Mouse (Mus musculus) stomach, embryonic 15.5 days (tissue): ENCODE results near the gene Bcl9. TPM values are rescaled to one million over a fixed set of nuclear protein-coding genes. Genes with fewer than 3 reads are reported as not detected.

Experiments
- ATAC-seq: fragments of 200-750 bp; cut with Nextera tagmentation; 2 replicates; pipeline ENCODE4 v1.8.0; 2017; ENCODE audit warnings: low read depth, moderate number of reproducible peaks, moderate TSS enrichment; ENCODE audit not compliant: insufficient read depth, low FRiP score
- H3K27ac ChIP-seq: fragments of 300-500 bp; sonication (generic); 2 replicates; pipeline ENCODE4 v1.5.1; 2015; ENCODE audit warnings: mild to moderate bottlenecking, inconsistent platforms
- H3K27me3 ChIP-seq: fragments of 300-500 bp; sonication (generic); replicated peaks from 2 replicates; pipeline ENCODE4 v1.6.1; 2015; ENCODE audit warnings: inconsistent platforms
- H3K36me3 ChIP-seq: fragments of 300-500 bp; sonication (generic); 2 replicates; pipeline ENCODE4 v1.6.1; 2015; ENCODE audit warnings: inconsistent platforms
- H3K4me1 ChIP-seq: fragments of 300-500 bp; sonication (generic); 2 replicates; pipeline ENCODE4 v1.6.1; 2015; ENCODE audit warnings: inconsistent platforms
- H3K4me2 ChIP-seq: fragments of 300-500 bp; sonication (generic); 2 replicates; pipeline ENCODE4 v1.6.1; 2015; ENCODE audit warnings: mild to moderate bottlenecking, inconsistent platforms
- H3K4me3 ChIP-seq: fragments of 300-500 bp; sonication (generic); replicated peaks from 2 replicates; pipeline ENCODE4 v1.5.1; 2015; ENCODE audit warnings: inconsistent platforms
- H3K9ac ChIP-seq: fragments of 300-500 bp; sonication (generic); 2 replicates; pipeline ENCODE4 v1.6.1; 2015; ENCODE audit warnings: inconsistent platforms
- H3K9me3 ChIP-seq: fragments of 300-500 bp; sonication (generic); 2 replicates; pipeline ENCODE4 v1.6.1; 2016; ENCODE audit warnings: inconsistent platforms
- WGBS: fragments of 180-500 bp; shearing (Covaris S2); methylation state at CpG from one replicate; pipeline ENCODE4 v1.1.7; 2015; 5-methylcytosine and 5-hydroxymethylcytosine counted together
- polyA plus RNA-seq: library from polyadenylated mRNA; unstranded; fragments of >200 nt; fragmentation: Nextera tagmentation; extraction: Ambion mirVana; gene quantifications from 2 replicates; pipeline ENCODE4 v1.2.1, GENCODE M21; 2015

Gene Bcl9
- polyA plus RNA-seq, 1 experiment from 2014 or later = 50.0 TPM

DNA sequence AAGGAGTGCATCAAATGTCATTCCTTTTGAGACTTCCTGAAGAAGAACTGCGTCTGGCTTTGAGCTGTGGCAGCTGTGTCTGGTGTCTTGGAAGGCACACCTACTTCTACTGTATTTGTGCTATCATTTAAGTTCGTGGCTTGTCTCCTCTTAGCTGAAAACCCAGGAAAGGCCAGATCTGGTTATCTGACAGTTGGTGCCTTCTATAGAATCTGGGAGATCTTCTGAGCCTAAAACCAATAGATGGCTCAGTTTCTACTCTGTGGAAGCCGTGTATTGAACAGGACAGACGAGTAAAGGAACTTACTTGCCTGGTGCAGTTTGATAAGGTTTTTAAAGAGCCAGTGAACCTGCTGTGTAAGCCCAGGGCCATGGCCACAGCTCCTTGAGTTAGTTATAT is 133.2 kb downstream of the Bcl9 start:
- H3K4me1 ChIP-seq = 0 out of 2 replicates have a peak, but pooled peaks cover 4% of the 10 kb centered on the region
- no peak overlapping the region for H3K27ac ChIP-seq
- H3K27me3 ChIP-seq = no peaks in the 10 kb centered on the region
- 0 out of 2 replicates have a peak, but pooled peaks cover 5% of the 10 kb centered on the region for H3K36me3 ChIP-seq
- no peaks in the 10 kb centered on the region for H3K9me3 ChIP-seq
- H3K4me2 ChIP-seq = no peak overlapping the region
- no peak overlapping the region for H3K4me3 ChIP-seq
- H3K9ac ChIP-seq = no peak overlapping the region
- ATAC-seq = no peak
- WGBS = 65% methylated on average over 4 of the region's 4 CpGs

DNA sequence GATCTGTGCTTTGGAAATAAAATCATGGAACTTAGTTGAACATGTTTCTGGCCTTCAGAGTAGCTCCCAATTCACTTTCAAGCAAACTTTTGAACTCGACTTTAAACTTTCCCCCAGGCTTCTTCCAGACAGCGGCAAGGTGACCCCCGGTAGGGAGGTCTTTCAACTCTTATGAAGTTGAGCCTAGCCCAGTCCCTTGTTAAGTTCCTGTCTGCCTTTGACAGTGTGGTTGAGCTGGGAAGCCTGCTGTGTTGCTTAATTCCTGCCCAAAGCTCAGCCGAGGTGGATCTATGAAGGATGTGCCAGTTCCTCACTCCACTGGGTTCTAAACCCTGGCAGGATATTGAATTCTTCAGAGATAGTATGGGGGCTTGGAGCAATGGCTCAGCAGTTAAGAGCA is 135.9 kb downstream of the Bcl9 start:
- Histone ChIP-seq H3K27me3 (no peaks in the 10 kb centered on the region), H3K4me1 (0 out of 2 replicates have a peak, but pooled peaks cover 4% of the 10 kb centered on the region), H3K9ac (no peak overlapping the region), H3K36me3 (no peaks in the 10 kb centered on the region), H3K4me2 (no peak overlapping the region), H3K9me3 (no peaks in the 10 kb centered on the region), H3K27ac (no peak overlapping the region), H3K4me3 (no peak overlapping the region)
- ATAC-seq = no peak
- WGBS = 71% methylated on average over 4 of the region's 4 CpGs

DNA sequence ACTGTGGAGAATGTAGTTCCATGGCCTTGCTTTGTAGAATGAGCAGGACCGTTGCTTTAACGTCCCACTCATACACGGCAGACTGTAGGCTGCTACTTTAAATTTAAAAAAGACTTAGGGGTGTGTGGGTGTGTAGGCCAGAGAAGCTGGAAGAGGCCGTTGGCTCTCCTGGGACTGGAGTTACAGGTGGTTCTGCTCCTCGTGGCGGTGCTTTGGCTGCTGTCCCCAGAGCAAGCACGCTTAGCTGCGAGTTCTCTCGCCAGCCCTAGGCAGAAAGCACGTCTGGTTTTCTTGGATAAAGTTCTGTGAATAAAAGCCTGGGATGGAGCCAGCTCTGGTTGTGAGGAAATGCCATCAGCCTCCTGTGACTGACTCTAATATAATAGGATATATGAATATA is 136.8 kb downstream of the Bcl9 start:
- Histone ChIP-seq H3K4me1 (0 out of 2 replicates have a peak, but pooled peaks cover 4% of the 10 kb centered on the region), H3K4me2 (peak overlapping the region; percentile 61), H3K36me3 (no peaks in the 10 kb centered on the region), H3K9me3 (no peaks in the 10 kb centered on the region), H3K27me3 (no peaks in the 10 kb centered on the region), H3K9ac (no peak overlapping the region), H3K27ac (peak overlapping the region; percentile 12; the same call in 1 of the 2 replicates), H3K4me3 (no peak overlapping the region)
- ATAC-seq = no peak
- WGBS = 46% methylated on average over 10 of the region's 10 CpGs

DNA sequence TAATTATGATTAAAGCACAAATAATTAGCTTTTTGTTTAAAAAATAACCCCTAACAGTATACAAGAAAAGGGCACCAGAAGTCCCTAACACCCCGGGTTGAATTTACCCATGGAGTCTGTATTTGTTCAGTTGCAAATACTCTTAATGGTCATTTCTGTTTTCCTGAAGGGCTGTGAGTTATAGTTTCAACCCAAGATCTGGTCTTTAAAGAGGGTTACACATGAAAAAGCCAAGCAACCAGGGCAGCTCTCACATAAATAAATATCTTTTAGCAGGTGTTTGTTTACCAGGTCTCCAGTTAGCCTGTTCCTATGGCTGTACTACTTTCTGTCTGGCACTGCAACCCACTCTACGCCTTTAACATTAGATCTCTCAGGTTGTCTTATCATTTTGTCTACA is 137.7 kb downstream of the Bcl9 start:
- no peak overlapping the region for H3K9ac ChIP-seq

DNA sequence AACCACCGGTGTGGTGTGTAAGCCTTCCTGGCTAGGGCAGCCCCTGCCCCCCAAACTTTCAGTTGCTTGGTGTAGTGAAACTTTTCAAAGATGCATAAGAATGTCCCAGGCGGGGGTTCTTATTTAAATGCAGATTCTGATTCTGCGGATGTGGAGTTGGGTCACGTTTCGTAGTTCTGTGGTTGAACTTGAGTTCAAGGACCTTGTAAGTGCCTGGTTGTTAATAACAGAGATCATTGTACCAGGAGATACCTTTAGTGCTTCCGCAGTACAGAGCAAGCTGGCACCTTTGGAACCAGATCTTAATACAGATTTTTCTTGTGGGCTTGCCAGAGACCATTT is 138.2 kb downstream of the Bcl9 start:
- Histone ChIP-seq H3K4me1 (0 out of 2 replicates have a peak, but pooled peaks cover 4% of the 10 kb centered on the region), H3K9ac (peak overlapping the region; percentile 27), H3K4me2 (peak overlapping the region; percentile 61), H3K27me3 (no peaks in the 10 kb centered on the region), H3K36me3 (no peaks in the 10 kb centered on the region), H3K27ac (peak overlapping the region; percentile 79; the same call in 1 of the 2 replicates), H3K9me3 (no peaks in the 10 kb centered on the region), H3K4me3 (peak overlapping the region; percentile 57)
- WGBS = 16% methylated on average over 6 of the region's 6 CpGs
- no peak for ATAC-seq

More for the DNA sequence above, 137.7 kb downstream of the Bcl9 start:
- Histone ChIP-seq H3K4me2 (peak overlapping the region; percentile 61), H3K36me3 (no peaks in the 10 kb centered on the region), H3K9me3 (no peaks in the 10 kb centered on the region), H3K4me3 (0 out of 2 replicates have a peak overlapping the region, but pooled peaks have one; percentile 5), H3K27me3 (no peaks in the 10 kb centered on the region), H3K4me1 (0 out of 2 replicates have a peak, but pooled peaks cover 4% of the 10 kb centered on the region), H3K27ac (no peak overlapping the region)
- 68% methylated on average over 2 of the region's 2 CpGs for WGBS
- ATAC-seq = no peak

DNA sequence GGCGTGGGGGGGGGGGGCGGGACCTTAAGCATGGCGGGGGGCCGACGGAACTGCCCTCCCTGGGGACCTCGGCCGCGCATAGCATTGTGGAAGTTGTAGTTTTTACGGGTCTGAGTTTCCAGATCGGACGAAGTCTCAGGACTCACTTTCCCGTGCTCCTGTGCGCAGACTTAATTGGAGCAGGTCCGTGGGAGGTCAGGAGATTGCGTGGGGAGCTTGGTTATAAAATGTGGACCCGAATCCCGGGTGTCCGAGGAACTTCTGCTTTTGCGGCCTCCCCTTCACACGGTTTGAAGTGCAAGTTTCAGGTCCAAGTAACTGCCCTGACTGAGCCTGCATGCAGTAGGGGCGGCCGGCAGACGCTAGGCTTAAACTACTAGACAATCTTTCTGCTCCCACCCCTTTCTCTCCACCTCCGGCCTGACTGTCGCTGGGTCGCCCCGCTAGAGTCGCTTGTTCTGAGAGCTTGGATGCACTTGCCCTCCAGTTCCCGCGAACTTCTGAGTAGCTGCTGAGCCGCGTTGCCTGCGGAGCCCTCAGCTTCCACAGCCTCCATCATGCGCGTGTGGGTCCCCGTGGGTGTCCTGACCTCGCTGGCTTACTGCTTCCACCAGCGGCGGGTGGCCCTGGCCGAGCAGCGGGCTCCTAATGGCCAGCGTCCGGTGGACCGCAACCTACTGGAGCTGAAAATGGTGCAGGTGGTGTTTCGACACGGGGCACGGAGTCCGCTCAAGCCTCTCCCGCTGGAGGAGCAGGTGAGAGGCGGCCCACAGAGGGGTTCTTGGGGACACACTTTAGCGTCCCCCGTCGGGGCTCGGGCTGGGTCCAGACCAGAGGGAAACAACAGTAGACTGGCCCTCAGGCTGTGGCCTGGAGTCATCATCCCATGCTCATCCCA is 138.9 kb downstream of the Bcl9 start, which contains the start of gene Acp6:
Acp6 (plus strand) TSS at position 167 of the 898 bp plus-strand sequence.
- WGBS = under 1% methylated on average over 54 of the region's 54 CpGs
- peak within 1 kb of the TSS; percentile 27 for H3K9ac ChIP-seq
- H3K4me1 ChIP-seq = 0 out of 2 replicates have a peak, but pooled peaks cover 4% of the 10 kb centered on the region
- H3K4me2 ChIP-seq = peak within 1 kb of the TSS; percentile 61
- peak; percentile 93 for ATAC-seq
- no peaks in the 10 kb centered on the region for H3K36me3 ChIP-seq
- no peaks in the 10 kb centered on the region for H3K9me3 ChIP-seq
- H3K27ac ChIP-seq = peak within 1 kb of the TSS; percentile 79
- H3K4me3 ChIP-seq = peak within 1 kb of the TSS; percentile 57
- no peaks in the 10 kb centered on the region for H3K27me3 ChIP-seq

DNA sequence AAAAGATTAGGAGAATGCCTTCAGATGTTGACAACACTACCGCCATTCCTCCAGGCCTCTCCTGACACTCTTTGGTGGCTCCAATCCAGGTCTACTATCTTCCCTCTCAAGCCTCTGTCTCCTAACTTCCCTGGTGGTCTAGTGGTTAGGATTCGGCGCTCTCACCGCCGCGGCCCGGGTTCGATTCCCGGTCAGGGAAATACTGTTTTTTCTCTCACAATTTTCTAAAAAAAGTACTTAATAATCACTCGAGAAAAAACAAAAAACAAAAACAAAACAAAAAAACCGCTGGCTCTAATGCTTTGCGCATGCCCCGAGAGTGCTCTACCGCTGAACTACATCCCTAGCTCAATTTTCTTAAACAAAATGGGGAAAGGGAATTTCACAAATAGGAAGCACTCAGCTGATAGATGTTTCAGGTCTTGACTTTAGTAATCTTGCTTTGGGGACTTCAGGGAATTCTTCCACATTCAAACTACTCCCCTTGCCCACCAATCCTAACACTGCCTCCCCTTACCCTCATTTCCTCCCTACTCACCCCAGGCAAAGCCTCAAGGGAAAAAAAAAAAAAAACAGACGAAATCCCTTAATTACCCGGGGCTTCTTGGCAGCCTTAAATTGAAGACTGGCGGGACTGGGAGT is 139.6 kb downstream of the Bcl9 start:
- no peaks in the 10 kb centered on the region for H3K27me3 ChIP-seq
- 1% methylated on average over 17 of the region's 17 CpGs for WGBS
- 0 out of 2 replicates have a peak, but pooled peaks have one; percentile 15 for ATAC-seq
- H3K36me3 ChIP-seq = no peaks in the 10 kb centered on the region
- H3K4me3 ChIP-seq = peak overlapping the region; percentile 57
- H3K4me1 ChIP-seq = 0 out of 2 replicates have a peak, but pooled peaks cover 4% of the 10 kb centered on the region
- H3K9ac ChIP-seq = no peak overlapping the region
- H3K4me2 ChIP-seq = peak overlapping the region; percentile 61
- no peaks in the 10 kb centered on the region for H3K9me3 ChIP-seq
- H3K27ac ChIP-seq = peak overlapping the region; percentile 79

DNA sequence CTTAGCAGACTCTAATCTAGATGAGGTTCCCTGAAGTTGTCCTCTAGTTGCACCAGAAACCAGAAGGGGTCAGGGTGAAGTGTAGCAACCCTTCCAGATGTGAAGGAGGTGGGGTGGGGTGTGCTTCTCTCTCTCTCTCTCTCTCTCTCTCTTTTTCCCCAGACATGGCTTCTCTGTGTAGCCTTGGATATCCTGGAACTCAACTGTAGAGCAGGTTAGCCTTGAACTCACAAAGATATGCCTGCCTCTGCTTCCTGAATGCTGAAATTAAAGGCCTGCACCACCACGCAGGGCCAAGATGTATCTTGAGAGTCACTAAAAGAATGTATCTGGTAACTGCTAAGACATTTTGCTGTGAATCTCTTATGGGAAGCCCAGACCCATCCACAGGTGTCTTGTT is 140.4 kb downstream of the Bcl9 start:
- Histone ChIP-seq H3K4me2 (peak overlapping the region; percentile 61; the same call in 1 of the 2 replicates), H3K4me3 (no peak overlapping the region), H3K4me1 (0 out of 2 replicates have a peak, but pooled peaks cover 4% of the 10 kb centered on the region), H3K27me3 (no peaks in the 10 kb centered on the region), H3K36me3 (no peaks in the 10 kb centered on the region), H3K27ac (no peak overlapping the region), H3K9ac (no peak overlapping the region), H3K9me3 (no peaks in the 10 kb centered on the region)
- 91% methylated on average over 1 of the region's 1 CpGs for WGBS
- ATAC-seq = no peak

DNA sequence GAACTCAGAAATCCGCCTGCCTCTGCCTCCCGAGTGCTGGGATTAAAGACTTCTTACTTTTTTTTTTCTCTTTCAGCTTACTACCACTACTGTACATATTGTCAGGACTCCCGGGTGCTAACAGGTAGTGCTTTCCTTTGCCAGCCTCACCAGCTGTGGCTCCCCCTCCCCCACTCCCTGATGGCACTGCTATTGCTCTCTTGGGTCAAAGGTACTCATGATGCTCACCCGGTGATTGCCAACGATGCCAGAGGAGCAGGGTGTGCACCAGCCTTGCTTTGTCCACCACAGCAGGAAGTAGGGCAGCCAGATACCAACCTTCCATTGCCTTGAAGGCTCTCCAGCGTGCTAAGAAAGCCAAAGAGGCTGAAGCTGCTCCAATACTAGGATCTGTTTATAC is 141.3 kb downstream of the Bcl9 start:
- Histone ChIP-seq H3K4me2 (no peak overlapping the region), H3K4me3 (no peak overlapping the region), H3K4me1 (0 out of 2 replicates have a peak, but pooled peaks cover 4% of the 10 kb centered on the region), H3K9ac (no peak overlapping the region), H3K27me3 (no peaks in the 10 kb centered on the region), H3K36me3 (no peaks in the 10 kb centered on the region), H3K27ac (no peak overlapping the region), H3K9me3 (no peaks in the 10 kb centered on the region)
- ATAC-seq = no peak
- 88% methylated on average over 6 of the region's 6 CpGs for WGBS
